Mouse (Mus musculus) ES-Bruce4 (cell line): ENCODE data around the gene Prkd1. TPM values are rescaled to one million over a fixed set of nuclear protein-coding genes. Genes with fewer than 3 reads are reported as not detected.

ENCODE experiments used
- H3K27ac ChIP-seq: 2 replicates; pipeline ENCODE4 v1.5.1; 2012; ENCODE audit warnings: low read length, inconsistent platforms; ENCODE audit not compliant: insufficient read depth
- H3K27me3 ChIP-seq: 2 replicates; pipeline ENCODE4 v1.6.1; 2012; ENCODE audit warnings: mild to moderate bottlenecking, low read length, inconsistent platforms; ENCODE audit not compliant: control insufficient read depth, poor library complexity, insufficient read depth, severe bottlenecking
- H3K36me3 ChIP-seq: 2 replicates; pipeline ENCODE4 v1.6.1; 2012; ENCODE audit warnings: inconsistent platforms, mild to moderate bottlenecking, low read length, moderate library complexity; ENCODE audit not compliant: control insufficient read depth, poor library complexity, insufficient read depth, severe bottlenecking
- H3K4me1 ChIP-seq: one replicate; pipeline ENCODE4 v1.8.1; 2011; ENCODE audit warnings: low read length; ENCODE audit not compliant: control insufficient read depth, insufficient read depth
- H3K4me3 ChIP-seq: 2 replicates; pipeline ENCODE4 v1.5.1; 2011; ENCODE audit warnings: low read depth, mild to moderate bottlenecking, low read length
- H3K9ac ChIP-seq: 2 replicates; pipeline ENCODE4 v1.6.1; 2012; ENCODE audit warnings: low read depth, mild to moderate bottlenecking, inconsistent platforms; ENCODE audit not compliant: poor library complexity, severe bottlenecking
- H3K9me3 ChIP-seq: replicated peaks from 2 replicates; pipeline ENCODE4 v1.6.1; 2012; ENCODE audit warnings: mild to moderate bottlenecking, low read length, inconsistent platforms; ENCODE audit not compliant: control insufficient read depth, poor library complexity, insufficient read depth, severe bottlenecking
- CTCF ChIP-seq: IDR thresholded peaks from one replicate; pipeline ENCODE4 v1.8.1; 2011; ENCODE audit warnings: low read depth, low read length
- EP300 ChIP-seq: IDR thresholded peaks from 2 replicates; pipeline ENCODE4 v1.6.1; 2011; ENCODE audit warnings: low read depth, low read length; ENCODE audit not compliant: insufficient read depth
- POLR2A ChIP-seq: IDR thresholded peaks from one replicate; pipeline ENCODE4 v1.8.1; 2011; ENCODE audit warnings: low read length; ENCODE audit not compliant: insufficient read depth
- polyA plus RNA-seq: library from polyadenylated mRNA; stranded (reverse); fragments of >200 nt; gene quantifications from 2 replicates; pipeline ENCODE4 v1.2.4, GENCODE M21; 2011; ENCODE audit warnings: low read depth; ENCODE audit not compliant: missing spikeins, insufficient read depth, insufficient read length

Gene Prkd1
- polyA plus RNA-seq, 1 experiment: 3.4 TPM

DNA sequence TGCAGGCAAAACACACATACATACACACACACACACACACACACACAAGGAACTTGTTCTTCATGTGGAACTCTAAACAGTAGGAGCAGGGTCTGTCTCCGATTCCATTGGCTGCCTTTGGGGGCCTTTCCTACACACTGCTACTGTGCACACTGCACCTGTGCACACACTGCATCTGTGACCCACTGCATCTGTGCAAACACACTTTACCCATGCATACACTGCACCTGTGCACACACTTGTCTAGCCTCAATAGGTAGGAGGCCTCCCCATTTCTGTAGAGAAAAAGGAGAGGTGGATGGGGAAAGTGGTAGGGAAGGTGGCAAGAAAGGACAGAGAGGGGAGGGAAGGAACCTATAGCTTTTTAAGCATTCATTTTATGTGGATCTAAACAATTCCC is 49.5 kb downstream of the Prkd1 start:
- no peaks in the 10 kb centered on the region for H3K4me1 ChIP-seq
- H3K36me3 ChIP-seq: no peaks in the 10 kb centered on the region
- no peak overlapping the region for H3K9ac ChIP-seq
- H3K27me3 ChIP-seq: no peaks in the 10 kb centered on the region
- no peaks in the 10 kb centered on the region for H3K9me3 ChIP-seq
- no peak overlapping the region for H3K4me3 ChIP-seq
- no peak overlapping the region for H3K27ac ChIP-seq
- TF ChIP-seq EP300 (no peak), CTCF (no peak), POLR2A (no peak)

DNA sequence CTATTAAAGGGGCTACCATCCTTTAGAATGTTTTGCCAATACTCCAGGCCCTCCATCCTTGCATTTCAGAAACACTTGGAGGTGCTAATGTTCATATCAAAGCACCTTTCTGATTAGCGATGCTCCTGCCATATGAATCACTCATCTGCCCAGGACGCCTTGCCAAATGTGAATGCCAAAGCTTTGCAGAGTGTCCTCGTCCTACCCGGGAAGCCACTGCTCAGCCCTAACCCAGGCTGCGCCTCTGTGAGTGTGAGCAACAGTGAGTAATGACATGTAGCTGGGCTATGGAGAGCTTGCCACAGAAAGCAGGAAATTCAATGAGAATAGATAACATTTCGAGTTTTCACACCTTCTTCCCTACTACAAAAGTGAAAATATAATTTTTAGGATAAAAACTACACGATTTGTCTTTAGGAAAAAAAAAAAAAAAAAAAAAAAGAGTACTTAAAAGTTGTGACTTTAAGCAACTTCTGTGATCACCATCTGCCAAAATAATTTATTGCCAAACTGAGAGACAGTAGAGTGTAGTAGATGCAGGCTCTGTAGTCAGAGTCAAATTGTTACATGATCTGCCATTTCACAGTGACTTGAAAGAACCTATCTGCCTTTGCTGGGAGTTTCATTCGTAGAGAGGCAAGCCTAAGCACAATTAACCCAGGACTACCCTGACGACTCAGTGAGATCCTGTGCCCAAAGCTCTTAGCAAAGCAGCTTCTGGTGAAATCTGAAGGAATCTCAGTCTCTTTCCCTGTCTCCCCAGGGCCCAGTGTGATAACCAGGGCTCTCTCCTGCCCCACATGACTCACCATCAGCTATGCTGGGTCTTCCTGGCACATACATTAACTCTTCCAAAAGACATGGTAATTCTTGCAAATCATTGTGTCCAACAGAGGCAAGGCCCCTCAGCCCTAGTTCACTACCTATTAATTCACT is 50.6 kb downstream of the Prkd1 start:
- Histone ChIP-seq H3K36me3 (no peaks in the 10 kb centered on the region), H3K4me3 (no peak overlapping the region), H3K9ac (no peak overlapping the region), H3K27me3 (no peaks in the 10 kb centered on the region), H3K4me1 (no peaks in the 10 kb centered on the region), H3K9me3 (no peaks in the 10 kb centered on the region), H3K27ac (no peak overlapping the region)
- TF ChIP-seq EP300 (no peak), POLR2A (no peak), CTCF (no peak)

DNA sequence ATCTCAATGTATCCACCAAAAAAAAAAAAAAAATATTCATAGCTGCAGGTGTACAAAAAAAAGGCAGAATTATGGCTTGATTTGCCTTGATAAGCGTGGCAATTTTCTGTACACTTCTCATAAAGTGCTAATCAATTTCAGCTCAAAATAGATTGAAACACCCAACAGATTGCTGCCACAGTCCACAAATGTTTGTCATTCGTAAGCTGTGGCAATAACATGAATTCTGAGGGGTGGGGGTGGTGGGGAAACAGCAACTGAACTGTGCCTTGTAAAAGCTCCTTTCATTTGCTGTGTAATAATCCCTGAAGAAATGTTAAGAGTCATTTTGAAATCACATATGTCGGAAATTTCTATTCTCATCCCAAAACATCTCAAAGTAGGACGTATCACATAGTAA is 51.4 kb downstream of the Prkd1 start:
- Histone ChIP-seq H3K4me3 (no peak overlapping the region), H3K9ac (no peak overlapping the region), H3K4me1 (no peaks in the 10 kb centered on the region), H3K27me3 (no peaks in the 10 kb centered on the region), H3K27ac (no peak overlapping the region), H3K9me3 (no peaks in the 10 kb centered on the region), H3K36me3 (no peaks in the 10 kb centered on the region)
- no peak for TF ChIP-seq POLR2A
- TF ChIP-seq CTCF: no peak
- no peak for TF ChIP-seq EP300

DNA sequence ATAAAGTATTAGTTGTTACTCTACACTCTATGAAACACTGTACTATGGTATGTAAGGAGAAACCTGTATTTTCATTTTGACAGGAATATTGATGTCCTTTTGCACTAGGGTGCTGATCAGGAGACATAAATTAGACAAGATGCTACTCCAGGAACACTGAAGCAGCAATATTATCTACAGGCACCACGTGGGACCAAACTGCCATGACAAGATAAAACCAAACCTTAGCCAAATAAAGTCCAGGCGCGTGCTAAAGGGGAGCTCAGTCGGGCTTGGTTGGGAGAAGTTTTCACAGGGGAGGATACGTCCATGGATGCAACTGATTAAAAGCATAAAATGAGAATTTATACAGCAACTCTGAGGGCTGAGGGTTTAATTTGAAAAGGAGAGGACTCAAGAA is 53.1 kb downstream of the Prkd1 start:
- TF ChIP-seq POLR2A (no peak), CTCF (no peak), EP300 (no peak)
- H3K9me3 ChIP-seq: no peaks in the 10 kb centered on the region

DNA sequence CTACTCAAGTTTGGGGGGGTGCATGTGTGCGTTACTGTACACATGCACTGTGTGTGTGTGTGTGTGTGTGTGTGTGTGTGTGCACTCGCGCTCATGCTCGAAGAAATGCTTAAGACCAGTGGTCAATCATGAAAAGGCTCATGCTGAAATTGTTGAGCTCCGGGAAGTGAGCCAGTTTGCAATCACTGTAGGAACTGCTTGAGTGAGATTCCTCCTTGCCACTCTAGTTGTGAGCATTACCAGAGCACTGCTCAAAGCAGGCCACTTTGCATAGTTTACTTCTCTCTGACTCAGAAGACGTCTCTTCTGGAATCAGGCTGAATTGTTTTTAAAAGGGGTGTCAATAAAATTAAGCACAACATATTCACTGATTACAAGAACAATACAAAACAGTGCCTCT is 54.4 kb downstream of the Prkd1 start:
- H3K36me3 ChIP-seq: no peaks in the 10 kb centered on the region
- H3K27ac ChIP-seq: no peak overlapping the region
- H3K4me3 ChIP-seq: no peak overlapping the region
- no peaks in the 10 kb centered on the region for H3K4me1 ChIP-seq
- H3K9ac ChIP-seq: no peak overlapping the region
- no peaks in the 10 kb centered on the region for H3K27me3 ChIP-seq
- no peaks in the 10 kb centered on the region for H3K9me3 ChIP-seq
- TF ChIP-seq EP300 (no peak), POLR2A (no peak)

More for the DNA sequence above, 53.1 kb downstream of the Prkd1 start:
- no peak overlapping the region for H3K4me3 ChIP-seq
- H3K27me3 ChIP-seq: no peaks in the 10 kb centered on the region
- H3K9ac ChIP-seq: no peak overlapping the region
- H3K27ac ChIP-seq: no peak overlapping the region
- H3K36me3 ChIP-seq: no peaks in the 10 kb centered on the region
- H3K4me1 ChIP-seq: no peaks in the 10 kb centered on the region

DNA sequence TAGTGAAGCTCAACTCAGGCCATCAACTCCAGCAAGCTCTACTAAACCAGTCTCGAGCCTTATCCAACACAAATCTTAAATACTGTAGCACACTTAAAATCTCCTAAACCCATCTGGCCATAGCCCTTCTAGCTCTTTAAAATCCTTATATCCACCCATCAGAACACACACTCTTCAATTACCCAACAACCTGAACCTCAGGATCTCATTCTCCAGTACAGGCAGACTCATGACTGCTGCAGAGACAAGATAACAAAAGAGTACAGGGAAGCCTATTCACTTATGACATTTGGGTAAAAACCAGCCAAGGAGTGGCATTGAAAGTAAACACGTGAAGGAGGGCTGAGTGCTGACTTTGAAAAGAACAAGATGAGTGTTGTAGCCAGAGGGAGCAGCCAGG is 55.4 kb downstream of the Prkd1 start:
- no peak for TF ChIP-seq EP300
- Histone ChIP-seq H3K36me3 (no peaks in the 10 kb centered on the region), H3K4me3 (no peak overlapping the region), H3K27me3 (no peaks in the 10 kb centered on the region), H3K4me1 (no peaks in the 10 kb centered on the region), H3K9ac (no peak overlapping the region), H3K9me3 (no peaks in the 10 kb centered on the region), H3K27ac (no peak overlapping the region)
